Mouse (Mus musculus) limb, embryonic 10.5 days (tissue): ENCODE data around the gene Mef2c. TPM values are rescaled to one million over a fixed set of nuclear protein-coding genes. Genes with fewer than 3 reads are reported as not detected.

ENCODE experiments used
- DNase-seq: peaks from one replicate; pipeline ENCODE4 v3.0.0-alpha.2; 2017; ENCODE audit warnings: low spot score
- H3K27ac ChIP-seq: fragments of 300-500 bp; sonication (generic); 2 replicates; pipeline ENCODE4 v1.5.1; 2016; ENCODE audit warnings: mild to moderate bottlenecking
- H3K27me3 ChIP-seq: fragments of 300-500 bp; sonication (generic); 2 replicates; pipeline ENCODE4 v1.6.1; 2016; ENCODE audit warnings: low read depth, mild to moderate bottlenecking; ENCODE audit not compliant: poor library complexity, severe bottlenecking
- H3K36me3 ChIP-seq: fragments of 300-500 bp; sonication (generic); 2 replicates; pipeline ENCODE4 v1.6.1; 2016; ENCODE audit warnings: mild to moderate bottlenecking, moderate library complexity
- H3K4me1 ChIP-seq: fragments of 300-500 bp; sonication (generic); 2 replicates; pipeline ENCODE4 v1.6.1; 2016
- H3K4me3 ChIP-seq: fragments of 300-500 bp; sonication (generic); 2 replicates; pipeline ENCODE4 v1.5.1; 2016; ENCODE audit warnings: mild to moderate bottlenecking, moderate library complexity
- H3K9me3 ChIP-seq: fragments of 300-500 bp; sonication (generic); replicated peaks from 2 replicates; pipeline ENCODE4 v1.6.1; 2016; ENCODE audit warnings: mild to moderate bottlenecking
- WGBS: fragments of 180-500 bp; shearing (Covaris S2); methylation state at CpG from one replicate; pipeline ENCODE4 v1.1.7; 2016; 5-methylcytosine and 5-hydroxymethylcytosine counted together
- polyA plus RNA-seq: library from polyadenylated mRNA; unstranded; fragments of >200 nt; fragmentation: Nextera tagmentation; extraction: Ambion mirVana; gene quantifications from 2 replicates; pipeline ENCODE4 v1.2.1, GENCODE M21; 2016

Mef2c gene
- polyA plus RNA-seq, 1 experiment from 2014 or later, result 17.5 TPM

- H3K4me1 ChIP-seq, result peaks cover 9% of the 10 kb centered on the region; the same call in 1 of the 2 replicates
- peak overlapping the region; percentile 34 for H3K4me3 ChIP-seq
- no peaks in the 10 kb centered on the region for H3K36me3 ChIP-seq
- DNase-seq, result peak; percentile 87
- peaks cover 89% of the 10 kb centered on the region for H3K27me3 ChIP-seq
- no peaks in the 10 kb centered on the region for H3K9me3 ChIP-seq
- WGBS, result 2% methylated on average over 22 of the region's 22 CpGs
- no peak overlapping the region for H3K27ac ChIP-seq
Measured at GRCm38 (mm10) chr13:83714466-83715307, 210.9 kb downstream of the Mef2c start.

- Histone ChIP-seq H3K36me3 (no peaks in the 10 kb centered on the region), H3K4me1 (peaks cover 9% of the 10 kb centered on the region; the same call in 1 of the 2 replicates), H3K9me3 (no peaks in the 10 kb centered on the region), H3K27ac (no peak overlapping the region), H3K4me3 (peak overlapping the region; percentile 34), H3K27me3 (peaks cover 96% of the 10 kb centered on the region)
- 5% methylated on average over 14 of the region's 14 CpGs for WGBS
- DNase-seq, result no peak
Measured at GRCm38 (mm10) chr13:83715308-83715785, 211.5 kb downstream of the Mef2c start.

- Histone ChIP-seq H3K4me1 (peaks cover 14% of the 10 kb centered on the region), H3K9me3 (no peaks in the 10 kb centered on the region), H3K27ac (no peak overlapping the region), H3K4me3 (no peak overlapping the region), H3K36me3 (no peaks in the 10 kb centered on the region), H3K27me3 (peaks cover 99% of the 10 kb centered on the region)
- DNase-seq, result peak; percentile 43
- 3% methylated on average over 27 of the region's 27 CpGs for WGBS
Measured at GRCm38 (mm10) chr13:83715971-83716615, 212.3 kb downstream of the Mef2c start.
